Mouse (Mus musculus) stomach, embryonic 16.5 days (tissue): Measurements from ENCODE around the gene Sh2d6. TPM values are rescaled to one million over a fixed set of nuclear protein-coding genes. Genes with fewer than 3 reads are reported as not detected.

Experiments
- polyA plus RNA-seq: library from polyadenylated mRNA; unstranded; fragments of >200 nt; fragmentation: Nextera tagmentation; extraction: Ambion mirVana; gene quantifications from 2 replicates; pipeline ENCODE4 v1.2.1, GENCODE M21; 2015

The Sh2d6 gene
- polyA plus RNA-seq, 1 experiment from 2014 or later, result 0.21 TPM

Other genes with a start within 250 kb of the Sh2d6 start
- not detected in 2 replicates for gene Sftpb, start 217.1 kb downstream of the Sh2d6 start, polyA plus RNA-seq
- gene Usp39, start 176.5 kb downstream of the Sh2d6 start, polyA plus RNA-seq, result 29.7 and 31.4 TPM in 2 replicates
- 25.9 and 26.7 TPM in 2 replicates for gene 0610030E20Rik, start 174.4 kb downstream of the Sh2d6 start, polyA plus RNA-seq
- gene Tmem150a, start 166.3 kb downstream of the Sh2d6 start, polyA plus RNA-seq, result 16.6 and 18.5 TPM in 2 replicates
- 139 and 143 TPM in 2 replicates for gene Rnf181, start 154.8 kb downstream of the Sh2d6 start, polyA plus RNA-seq
- gene Vamp5, start 141.2 kb downstream of the Sh2d6 start, polyA plus RNA-seq, result 25.2 and 30.4 TPM in 2 replicates
- 244 and 269 TPM in 2 replicates for gene Vamp8, start 131.0 kb downstream of the Sh2d6 start, polyA plus RNA-seq
- gene Ggcx, start 107.4 kb downstream of the Sh2d6 start, polyA plus RNA-seq, result 34.7 and 35.3 TPM in 2 replicates
- 298 and 309 TPM in 2 replicates for gene Mat2a, start 82.1 kb downstream of the Sh2d6 start, polyA plus RNA-seq
- 142 and 180 TPM in 2 replicates for gene Capg, start 22.7 kb upstream of the Sh2d6 start, polyA plus RNA-seq
- 18.1 and 19.6 TPM in 2 replicates for gene Elmod3, start 76.7 kb upstream of the Sh2d6 start, polyA plus RNA-seq
- gene Retsat, start 76.8 kb upstream of the Sh2d6 start, polyA plus RNA-seq, result 29.6 and 32.7 TPM in 2 replicates
- gene Tgoln1, start 95.3 kb upstream of the Sh2d6 start, polyA plus RNA-seq, result 43.5 and 46.0 TPM in 2 replicates